Mouse (Mus musculus) spleen, adult 2 months (tissue): ENCODE results near the gene Zfyve28. TPM values are rescaled to one million over a fixed set of nuclear protein-coding genes. Genes with fewer than 3 reads are reported as not detected.

ENCODE experiments used
- DNase-seq, 2 experiments: peaks; one replicate each; pipeline versions ENCODE4 v3.0.0 to v3.0.0-alpha.2; 2012 to 2021; ENCODE audit warnings: low spot score in 2 of 2, low read depth in 1 of 2
- H3K27ac ChIP-seq: fragments of 200-500 bp; 2 replicates; pipeline ENCODE4 v1.5.1; 2012; ENCODE audit warnings: low read length, inconsistent platforms; ENCODE audit not compliant: insufficient read depth
- H3K27me3 ChIP-seq: fragments of 200-500 bp; 2 replicates; pipeline ENCODE4 v1.6.1; 2012; ENCODE audit warnings: mild to moderate bottlenecking, moderate library complexity, low read length, inconsistent platforms; ENCODE audit not compliant: control insufficient read depth, insufficient read depth
- H3K36me3 ChIP-seq: fragments of 200-500 bp; 2 replicates; pipeline ENCODE4 v1.6.1; 2012; ENCODE audit warnings: mild to moderate bottlenecking, low read length, inconsistent platforms; ENCODE audit not compliant: control insufficient read depth, insufficient read depth
- H3K4me1 ChIP-seq: fragments of 200-500 bp; 2 replicates; pipeline ENCODE4 v1.6.1; 2011; ENCODE audit warnings: inconsistent platforms; ENCODE audit not compliant: control insufficient read depth, insufficient read depth, insufficient read length
- H3K4me3 ChIP-seq: fragments of 200-500 bp; 2 replicates; pipeline ENCODE4 v1.5.1; 2011; ENCODE audit warnings: mild to moderate bottlenecking, inconsistent platforms; ENCODE audit not compliant: insufficient read depth, insufficient read length; ENCODE audit errors: extremely low read depth
- CTCF ChIP-seq: fragments of 200-500 bp; IDR thresholded peaks from 2 replicates; pipeline ENCODE4 v1.5.1; 2011; ENCODE audit warnings: mild to moderate bottlenecking, inconsistent platforms; ENCODE audit not compliant: insufficient read depth, insufficient read length, insufficient replicate concordance; ENCODE audit errors: extremely low read depth
- POLR2A ChIP-seq: fragments of 200-500 bp; IDR thresholded peaks from 2 replicates; pipeline ENCODE4 v1.6.1; 2011; ENCODE audit warnings: low read depth, low read length, inconsistent platforms
- WGBS: fragments of 180-500 bp; shearing (Covaris S2); methylation state at CpG from one replicate; pipeline ENCODE4 v1.1.7; 2018; 5-methylcytosine and 5-hydroxymethylcytosine counted together
- polyA plus RNA-seq: library from polyadenylated mRNA; depleted of rRNA; stranded (reverse); fragments of >200 nt; gene quantifications from 2 replicates; pipeline ENCODE4 v1.2.3, GENCODE M21; 2012

Zfyve28 gene
- polyA plus RNA-seq, 1 experiment, result 3.8 TPM

DNA sequence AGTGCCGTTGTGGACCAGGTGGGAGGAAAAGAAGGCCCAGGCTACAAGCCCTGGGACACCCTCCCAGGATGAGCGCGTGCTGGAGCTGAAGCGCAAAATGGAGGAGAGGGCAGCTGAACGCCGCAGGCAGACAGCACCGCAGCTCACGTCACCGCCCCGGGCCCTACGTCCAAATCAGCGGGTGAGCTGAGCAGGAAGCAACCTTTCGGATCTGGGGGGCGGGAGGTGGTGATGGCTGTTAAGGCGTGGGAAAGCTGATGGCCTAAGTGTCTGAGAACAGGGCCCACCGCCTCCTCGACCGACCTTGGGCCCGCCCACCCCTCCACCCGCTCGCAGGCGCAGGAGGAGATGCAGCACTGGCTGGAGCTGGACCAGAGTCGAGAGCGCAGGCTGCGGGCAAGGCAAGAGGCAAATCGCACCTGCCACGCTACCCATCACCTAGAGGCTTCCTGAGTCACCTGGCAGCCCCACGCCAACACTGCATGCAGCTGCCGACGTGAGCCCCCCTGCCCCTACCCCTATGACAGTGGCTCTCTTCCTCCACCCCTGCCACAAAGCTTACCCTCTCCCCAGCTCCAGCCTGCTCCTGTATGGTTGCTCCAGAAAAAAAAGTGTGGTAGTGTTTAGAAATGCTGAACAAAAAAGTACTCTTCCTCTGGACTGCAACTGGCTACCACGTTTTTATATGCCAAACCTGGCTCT, 38.8 kb upstream of the Zfyve28 start:
- no peaks in the 10 kb centered on the region for H3K4me1 ChIP-seq
- 69% methylated on average over 31 of the region's 31 CpGs for WGBS
- TF ChIP-seq POLR2A (no peak), CTCF (no peak)
- no peak overlapping the region for H3K4me3 ChIP-seq
- H3K27me3 ChIP-seq, result no peaks in the 10 kb centered on the region
- DNase-seq, result peak in 1 of 2 experiments; percentile 9
- no peak overlapping the region for H3K27ac ChIP-seq
- no peaks in the 10 kb centered on the region for H3K36me3 ChIP-seq

DNA sequence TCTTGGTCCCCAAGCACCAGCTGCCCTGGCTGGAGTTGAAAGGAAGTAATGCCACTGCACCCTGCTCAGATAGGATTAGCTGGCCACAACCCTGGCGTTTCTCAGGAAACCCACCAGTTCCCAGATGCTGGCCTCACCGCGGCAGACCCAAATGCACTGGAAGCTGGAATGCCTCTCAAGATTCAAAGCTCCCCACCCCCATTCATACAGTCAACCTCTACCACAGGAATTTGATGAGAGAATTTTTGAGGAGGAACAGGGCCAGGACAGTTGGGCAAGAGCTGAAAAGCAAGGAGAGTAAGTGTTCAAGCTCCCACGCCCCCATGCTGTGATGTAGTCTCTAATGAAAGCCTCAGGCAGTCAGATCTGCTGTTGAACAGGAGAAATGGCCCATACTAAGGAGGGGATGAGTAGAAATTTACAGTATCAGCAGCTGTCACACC, 38.0 kb upstream of the Zfyve28 start:
- no peaks in the 10 kb centered on the region for H3K27me3 ChIP-seq
- no peak overlapping the region for H3K4me3 ChIP-seq
- H3K27ac ChIP-seq, result no peak overlapping the region
- H3K36me3 ChIP-seq, result no peaks in the 10 kb centered on the region
- DNase-seq, result no peak
- TF ChIP-seq POLR2A (no peak), CTCF (no peak)
- 33% methylated on average over 4 of the region's 4 CpGs for WGBS
- H3K4me1 ChIP-seq, result no peaks in the 10 kb centered on the region

DNA sequence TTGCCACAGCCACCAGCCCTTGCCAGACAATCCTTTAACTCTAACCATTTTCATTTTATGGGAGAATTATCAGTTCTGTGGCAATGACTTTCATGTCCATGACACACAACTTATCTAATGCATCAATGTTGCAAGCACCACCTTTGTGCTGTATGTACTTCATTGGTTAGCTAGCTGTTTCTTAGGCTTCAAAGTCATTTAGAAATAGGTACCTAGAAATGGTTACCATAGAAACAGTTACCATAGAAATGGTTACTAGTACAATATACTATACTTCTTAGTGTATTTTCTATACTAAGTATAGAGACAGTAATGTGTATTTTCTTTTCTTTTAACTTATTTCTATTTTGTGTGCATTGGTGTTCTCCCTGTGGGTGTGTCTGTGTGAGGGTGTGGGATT, 37.0 kb upstream of the Zfyve28 start:
- no peak for DNase-seq
- Histone ChIP-seq H3K4me3 (no peak overlapping the region), H3K27ac (no peak overlapping the region), H3K36me3 (no peaks in the 10 kb centered on the region), H3K4me1 (no peaks in the 10 kb centered on the region), H3K27me3 (no peaks in the 10 kb centered on the region)
- TF ChIP-seq CTCF (no peak), POLR2A (no peak)

DNA sequence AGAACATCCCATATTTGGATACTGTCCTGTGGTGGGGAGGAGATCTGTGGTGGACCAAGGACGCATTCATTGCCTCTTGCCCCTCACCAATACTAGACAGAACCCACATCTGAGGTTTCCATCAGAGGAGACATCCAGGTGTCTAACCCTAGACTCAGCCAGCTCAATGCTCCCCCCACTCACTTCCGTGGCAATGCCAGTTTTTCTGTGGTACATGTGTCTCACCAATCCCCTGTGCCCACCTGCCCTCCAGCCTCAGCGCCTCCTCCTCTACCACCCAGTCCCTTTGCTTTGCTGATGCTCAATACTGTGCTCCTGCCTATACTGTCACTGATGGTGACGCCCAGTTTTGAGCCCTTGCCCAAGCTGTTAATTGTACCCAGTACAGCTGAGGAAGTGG, 33.0 kb upstream of the Zfyve28 start:
- 81% methylated on average over 4 of the region's 4 CpGs for WGBS
- DNase-seq, result no peak
- no peak overlapping the region for H3K4me3 ChIP-seq
- no peaks in the 10 kb centered on the region for H3K4me1 ChIP-seq
- no peak overlapping the region for H3K27ac ChIP-seq
- H3K36me3 ChIP-seq, result no peaks in the 10 kb centered on the region
- no peaks in the 10 kb centered on the region for H3K27me3 ChIP-seq
- TF ChIP-seq POLR2A (no peak), CTCF (no peak)

GRCm38 (mm10) chr5:34319491-34320034, 31.3 kb upstream of the Zfyve28 start:
- H3K27me3 ChIP-seq, result no peaks in the 10 kb centered on the region
- H3K36me3 ChIP-seq, result no peaks in the 10 kb centered on the region
- no peak overlapping the region for H3K27ac ChIP-seq
- H3K4me1 ChIP-seq, result no peaks in the 10 kb centered on the region
- no peak overlapping the region for H3K4me3 ChIP-seq
- TF ChIP-seq POLR2A (no peak), CTCF (no peak)
- no peak for DNase-seq
- WGBS, result 83% methylated on average over 2 of the region's 2 CpGs

GRCm38 (mm10) chr5:34309016-34309415, 20.8 kb upstream of the Zfyve28 start:
- no peaks in the 10 kb centered on the region for H3K4me1 ChIP-seq
- 74% methylated on average over 3 of the region's 3 CpGs for WGBS
- H3K27ac ChIP-seq, result no peak overlapping the region
- TF ChIP-seq POLR2A (no peak), CTCF (no peak)
- no peak overlapping the region for H3K4me3 ChIP-seq
- H3K27me3 ChIP-seq, result no peaks in the 10 kb centered on the region
- H3K36me3 ChIP-seq, result no peaks in the 10 kb centered on the region
- no peak for DNase-seq

DNA sequence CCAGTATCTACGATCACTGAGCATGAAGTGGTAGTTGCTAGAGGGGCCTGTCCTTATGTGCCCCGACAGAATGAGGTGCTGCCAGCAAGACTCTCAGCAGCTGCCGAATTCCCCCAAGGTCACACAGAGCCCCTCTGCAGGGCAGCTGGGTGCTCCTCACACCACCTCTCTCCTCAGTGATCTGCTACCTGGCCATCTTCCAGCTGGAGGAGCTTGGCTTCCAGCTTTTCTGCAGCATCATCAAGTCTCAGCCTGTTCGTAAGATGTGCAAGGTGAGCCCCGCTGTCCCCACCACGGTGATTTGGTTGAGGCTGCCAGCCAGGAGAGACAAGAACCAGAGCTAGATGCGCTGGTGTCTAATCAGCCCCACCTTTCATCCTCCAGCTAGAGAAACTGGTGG, 14.1 kb upstream of the Zfyve28 start:
- TF ChIP-seq POLR2A, result no peak
- no peak for TF ChIP-seq CTCF
- Histone ChIP-seq H3K27me3 (no peaks in the 10 kb centered on the region), H3K36me3 (no peaks in the 10 kb centered on the region), H3K4me1 (no peaks in the 10 kb centered on the region), H3K27ac (no peak overlapping the region), H3K4me3 (no peak overlapping the region)
- no peak for DNase-seq
- whole genome bisulfite sequencing, result 83% methylated on average over 7 of the region's 7 CpGs
